Mouse (Mus musculus) embryonic fibroblast, embryonic 13.5 days (primary cell): ENCODE measurements at regions not wholly inside any gene's neighbourhood (a gene's known extent, or its start where the extent isn't known, plus 50 kb on each side); places are given as distances from the start of the nearest gene placed in this dataset.

ENCODE experiments used
- CTCF ChIP-seq: IDR thresholded peaks from 2 replicates; pipeline ENCODE4 v1.5.1; 2011; ENCODE audit warnings: mild to moderate bottlenecking, control low read depth, low read length, moderate library complexity, borderline replicate concordance; ENCODE audit not compliant: insufficient read depth
- POLR2A ChIP-seq: IDR thresholded peaks from 2 replicates; pipeline ENCODE4 v1.6.1; 2011; ENCODE audit warnings: low read depth, mild to moderate bottlenecking, control low read depth, low read length, moderate library complexity

DNA sequence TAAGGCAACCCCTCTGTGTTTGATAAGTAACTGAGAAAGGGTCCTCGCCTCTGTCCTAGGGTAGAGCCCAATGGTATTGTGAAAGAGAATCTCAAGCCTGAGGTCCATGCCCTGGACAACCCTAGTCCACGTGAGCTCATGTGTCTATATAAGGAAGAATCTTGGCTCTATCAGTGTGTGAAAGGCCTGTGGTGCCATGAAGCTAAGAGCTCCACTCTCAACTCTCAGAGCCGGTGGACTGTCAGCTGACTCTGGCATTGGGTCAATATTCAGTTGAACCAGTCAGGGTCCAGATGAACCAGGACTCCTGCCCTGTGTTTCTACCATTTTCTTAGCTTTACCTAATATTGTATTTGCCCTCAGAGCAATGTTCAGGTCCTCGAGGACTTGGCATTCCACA, 88.5 kb downstream of the Tmx1 start:
- TF ChIP-seq CTCF (no peak), POLR2A (no peak)
